9 mouse cellular contexts compared by ENCODE assay signal in genomic region chr14:120347410-120348315, GRCm38 (mm10).
DNase-seq lines count a peak whose midpoint lies in the region; ATAC-seq and TF ChIP-seq lines count a peak whose summit lies in the region.
"Had no signal": no experiment of that assay in that cellular context is flagged by ENCODE, and none has a peak within 500 bp of the region (broad histone marks: within the 10 kb centered on the region; RNA-seq: fewer than 3 reads in every experiment).

No protein-coding gene starts in this region.

- H3K4me2 ChIP-seq in lung, embryonic 14.5 days, result no peak overlapping the region
- no peak overlapping the region for H3K4me2 ChIP-seq in embryonic facial prominence, embryonic 15.5 days (replicated peaks)
- no peak overlapping the region for H3K4me2 ChIP-seq in stomach, postnatal 0 days (replicated peaks; ENCODE audit: low read depth)

- H3K36me3 ChIP-seq in heart, adult 2 months (ENCODE audit: control insufficient read depth, insufficient read depth, low read length), result peaks cover 18% of the 10 kb centered on the region
- H3K36me3 ChIP-seq in lung, embryonic 14.5 days (ENCODE audit: insufficient read depth), result peaks cover 15% of the 10 kb centered on the region; the same call in 1 of the 2 replicates
- H3K36me3 ChIP-seq in embryonic facial prominence, embryonic 15.5 days, result peaks cover 43% of the 10 kb centered on the region
- H3K36me3 ChIP-seq in stomach, postnatal 0 days (ENCODE audit: control insufficient read depth, insufficient read depth, low read length), result peaks cover 9% of the 10 kb centered on the region; the same call in 1 of the 2 replicates

- H3K9me3 ChIP-seq in lung, embryonic 14.5 days (ENCODE audit: low read depth, low read length), result peaks cover 3% of the 10 kb centered on the region; the same call in 1 of the 2 replicates
- peaks cover 8% of the 10 kb centered on the region; the same call in 1 of the 2 replicates for H3K9me3 ChIP-seq in embryonic facial prominence, embryonic 15.5 days (replicated peaks)
- H3K9me3 ChIP-seq in stomach, postnatal 0 days (ENCODE audit: control insufficient read depth, low read length), result peaks cover 6% of the 10 kb centered on the region; the same call in 1 of the 2 replicates

- H3K79me2 ChIP-seq in heart, adult 2 months (replicated peaks; ENCODE audit: control insufficient read depth, insufficient read depth, low read length), result peaks cover 12% of the 10 kb centered on the region

- no peak for TF ChIP-seq POLR2A in heart, adult 2 months (IDR thresholded peaks at IDR 0.05; ENCODE audit: insufficient read depth, low read depth, low read length)

- intact Hi-C loops in heart, adult 2 months (cut with DNase I), result no loop called here

- DNase-seq in heart, adult 2 months, result no peak
- no peak for DNase-seq in heart, postnatal 4 days
- DNase-seq in lung, embryonic 14.5 days, result no peak
- DNase-seq in lung, adult 18-20 months, result no peak
- no peak for DNase-seq in stomach, postnatal 0 days (ENCODE audit: low spot score)
- DNase-seq in frontal cortex, adult 2 months (ENCODE audit: extremely low spot score in 1 of 2, low spot score in 1 of 2), result no peak
- no peak for DNase-seq in frontal cortex, postnatal 10 days (ENCODE audit: low spot score in 2 of 2)

- H3K9ac ChIP-seq in heart, adult 2 months (ENCODE audit: low read depth, low read length), result no peak overlapping the region
- H3K9ac ChIP-seq in lung, embryonic 14.5 days, result no peak overlapping the region
- no peak overlapping the region for H3K9ac ChIP-seq in embryonic facial prominence, embryonic 15.5 days
- H3K9ac ChIP-seq in stomach, postnatal 0 days (ENCODE audit: low read length), result no peak overlapping the region

- peaks cover 15% of the 10 kb centered on the region for H3K4me1 ChIP-seq in heart, adult 2 months (ENCODE audit: control insufficient read depth, insufficient read depth, low read length)
- H3K4me1 ChIP-seq in lung, embryonic 14.5 days (ENCODE audit: insufficient read depth), result peaks cover 10% of the 10 kb centered on the region
- H3K4me1 ChIP-seq in embryonic facial prominence, embryonic 15.5 days, result peaks cover 16% of the 10 kb centered on the region
- H3K4me1 ChIP-seq in stomach, postnatal 0 days (replicated peaks; ENCODE audit: control insufficient read depth, insufficient read depth), result peaks cover 4% of the 10 kb centered on the region; the same call in 1 of the 2 replicates

- H3K27ac ChIP-seq in heart, adult 2 months, result peak overlapping the region; percentile 3; the same call in 1 of the 2 replicates
- no peak overlapping the region; the same call in 1 of the 2 replicates for H3K27ac ChIP-seq in lung, embryonic 14.5 days (ENCODE audit: low read depth)
- H3K27ac ChIP-seq in embryonic facial prominence, embryonic 15.5 days (replicated peaks), result 0 out of 2 replicates have a peak overlapping the region, but pooled peaks have one; percentile 17
- no peak overlapping the region for H3K27ac ChIP-seq in stomach, postnatal 0 days (replicated peaks)
- H3K27ac ChIP-seq: macrophage had no signal

- H3K27me3 ChIP-seq in heart, adult 2 months (ENCODE audit: control insufficient read depth, insufficient read depth, low read length), result no peaks in the 10 kb centered on the region
- H3K27me3 ChIP-seq in lung, embryonic 14.5 days (ENCODE audit: insufficient read depth, low read length), result no peaks in the 10 kb centered on the region
- H3K27me3 ChIP-seq in embryonic facial prominence, embryonic 15.5 days, result no peaks in the 10 kb centered on the region
- no peaks in the 10 kb centered on the region for H3K27me3 ChIP-seq in stomach, postnatal 0 days (ENCODE audit: control insufficient read depth, insufficient read depth, low read length)

- WGBS in heart, adult 2 months, result 51% methylated on average over 11 of the region's 11 CpGs
- WGBS in lung, embryonic 14.5 days, result 69% methylated on average over 11 of the region's 11 CpGs
- 60% methylated on average over 11 of the region's 11 CpGs for WGBS in embryonic facial prominence, embryonic 15.5 days
- WGBS in stomach, postnatal 0 days, result 77% methylated on average over 11 of the region's 11 CpGs

- no peak overlapping the region for H3K4me3 ChIP-seq in heart, adult 2 months
- no peak overlapping the region for H3K4me3 ChIP-seq in lung, embryonic 14.5 days (ENCODE audit: low read depth, low read length)
- H3K4me3 ChIP-seq in embryonic facial prominence, embryonic 15.5 days (replicated peaks), result no peak overlapping the region
- no peak overlapping the region for H3K4me3 ChIP-seq in stomach, postnatal 0 days (ENCODE audit: low read depth, low read length)

- no peak for ATAC-seq in lung, embryonic 14.5 days (ENCODE audit: insufficient read depth)
- ATAC-seq in embryonic facial prominence, embryonic 15.5 days (ENCODE audit: insufficient number of reproducible peaks, low FRiP score, low TSS enrichment, low read depth), result no peak
- peak; percentile 35; the same call in 1 of the 2 replicates for ATAC-seq in stomach, postnatal 0 days (ENCODE audit: low FRiP score, low TSS enrichment)

- 0 out of 2 replicates have a peak, but pooled peaks have one; percentile 14 for TF ChIP-seq EP300 in heart, adult 2 months (IDR thresholded peaks at IDR 0.05; ENCODE audit: insufficient read depth, low read depth, low read length)
- TF ChIP-seq EP300 in stomach, postnatal 0 days (optimal IDR thresholded peaks at IDR 0.05), result no peak

- peak; percentile 53 for TF ChIP-seq CTCF in heart, adult 2 months (IDR thresholded peaks at IDR 0.05)
- peak; percentile 41; the same call in 1 of the 2 replicates for TF ChIP-seq CTCF in lung, embryonic 14.5 days (IDR thresholded peaks at IDR 0.05; ENCODE audit: low read depth)
- TF ChIP-seq CTCF in stomach, postnatal 0 days (IDR thresholded peaks at IDR 0.05; ENCODE audit: low read depth), result peak; percentile 51

Comparison
In these comparisons a context has a peak if more than half of its experiments do, and no peak if none do; other contexts are left out.
1. H3K27ac ChIP-seq: peak in heart, adult 2 months (single experiment) and embryonic facial prominence, embryonic 15.5 days (single experiment); none in lung, embryonic 14.5 days (single experiment) and stomach, postnatal 0 days (single experiment).
2. Peak in every context shown above with its lines, with median percentiles within 50 percentile points of each other: CTCF ChIP-seq.